Mouse (Mus musculus): ENCODE measurements around the gene Fam129a. TPM values are rescaled to one million over a fixed set of nuclear protein-coding genes. Genes with fewer than 3 reads are reported as not detected.
A peak's percentile ranks its signal among the peaks of the same experiment; 100 is the strongest.

Gene Fam129a
- 10 to 100 TPM; 37.7 to 39.9 TPM for total RNA-seq (2021)

DNA sequence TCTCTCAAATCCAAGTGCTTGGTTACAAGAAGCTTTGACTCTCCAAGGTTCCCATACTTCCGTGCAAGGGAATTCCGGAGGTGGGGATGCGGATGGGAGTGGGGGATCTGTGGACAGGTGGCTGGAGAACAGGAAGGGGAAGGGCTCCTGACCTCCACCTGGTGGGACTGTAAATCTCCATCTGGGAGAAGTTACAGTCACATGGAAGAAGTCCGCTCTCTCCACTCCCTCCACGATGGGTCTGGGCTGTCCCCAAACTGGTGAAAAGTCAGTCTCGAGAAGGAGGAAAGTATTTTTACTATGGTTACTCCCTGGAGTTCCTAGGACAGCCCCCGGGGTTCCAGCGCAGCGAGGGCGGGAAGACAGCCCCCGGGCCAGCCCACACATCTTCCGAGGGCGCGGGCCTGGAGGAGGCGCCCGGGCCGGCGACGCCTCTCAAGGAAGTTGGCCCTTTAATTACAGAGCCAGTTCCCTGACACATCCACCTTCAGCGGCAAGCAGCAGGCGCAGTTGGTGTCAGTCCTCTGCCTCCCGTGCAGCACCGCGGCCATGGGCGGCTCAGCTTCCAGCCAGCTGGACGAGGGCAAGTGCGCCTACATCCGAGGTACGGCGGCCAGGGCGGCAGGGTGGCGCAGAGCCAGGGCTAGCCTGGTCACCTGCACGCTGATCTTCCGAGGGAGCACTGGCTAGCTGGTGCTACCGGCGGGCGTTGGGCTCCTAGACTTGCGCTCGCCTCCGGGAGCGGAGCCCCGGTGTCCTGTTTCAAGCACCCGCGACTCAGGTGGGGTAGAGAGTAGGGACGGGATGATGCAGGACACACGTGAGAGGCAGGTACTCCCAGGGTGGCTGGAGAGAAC lies at the start of gene Fam129a:
TSS of gene Fam129a (plus strand) at position 206 of the 857 bp plus-strand sequence.
- peak; percentile 62 for DNase-seq

DNA sequence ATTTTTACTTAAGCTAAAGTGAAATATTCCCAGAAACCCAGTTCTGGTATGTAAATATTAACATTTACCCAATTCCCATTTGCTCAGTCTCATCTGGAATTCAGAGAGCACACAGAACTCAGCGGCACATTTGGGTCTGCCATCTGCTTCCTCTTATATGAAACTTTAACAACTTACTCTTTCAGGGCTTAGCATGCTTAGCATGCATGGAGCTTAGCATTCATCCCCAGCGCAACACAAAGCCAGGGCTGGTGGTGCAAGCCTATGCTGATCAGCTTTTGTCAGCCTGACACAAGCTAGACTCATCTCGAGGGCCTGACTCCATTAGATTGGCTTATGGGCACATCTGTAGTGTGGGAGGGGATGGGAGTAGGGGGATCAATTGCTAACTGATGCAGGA lies 44.3 kb upstream of the Fam129a start:
- DNase-seq, result no peak

DNA sequence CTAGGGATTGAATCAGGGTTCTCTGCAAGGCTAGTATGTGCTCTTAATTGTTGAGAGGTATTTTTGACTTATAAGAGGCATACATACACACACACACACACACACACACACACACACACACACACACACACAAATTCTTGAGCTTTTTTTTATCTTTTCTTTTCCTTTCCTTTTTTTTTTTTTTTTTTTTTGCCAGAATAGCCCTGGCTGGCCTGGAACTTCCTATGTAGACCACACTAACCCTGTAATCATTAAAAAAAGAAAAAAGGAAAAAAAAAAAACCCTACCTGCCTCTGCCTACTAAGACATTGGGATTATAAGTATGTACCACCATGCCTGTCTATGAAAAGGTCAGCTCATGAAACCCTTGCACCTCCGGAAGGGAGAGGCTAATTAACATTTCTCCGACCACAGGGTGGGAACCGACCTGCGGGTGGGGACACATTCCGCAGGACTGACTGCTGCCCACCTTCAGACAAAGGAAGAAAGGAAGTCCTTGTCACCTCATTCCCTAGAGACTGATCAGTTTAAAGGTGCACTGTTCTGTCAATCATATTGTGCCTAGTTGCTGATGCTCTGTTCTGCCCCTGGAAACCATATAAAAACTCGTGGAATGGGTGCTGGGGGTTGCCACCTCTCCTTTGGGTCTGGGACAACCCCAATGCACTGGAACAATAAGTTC lies 27.0 kb upstream of the Fam129a start:
- DNase-seq, result no peak

DNA sequence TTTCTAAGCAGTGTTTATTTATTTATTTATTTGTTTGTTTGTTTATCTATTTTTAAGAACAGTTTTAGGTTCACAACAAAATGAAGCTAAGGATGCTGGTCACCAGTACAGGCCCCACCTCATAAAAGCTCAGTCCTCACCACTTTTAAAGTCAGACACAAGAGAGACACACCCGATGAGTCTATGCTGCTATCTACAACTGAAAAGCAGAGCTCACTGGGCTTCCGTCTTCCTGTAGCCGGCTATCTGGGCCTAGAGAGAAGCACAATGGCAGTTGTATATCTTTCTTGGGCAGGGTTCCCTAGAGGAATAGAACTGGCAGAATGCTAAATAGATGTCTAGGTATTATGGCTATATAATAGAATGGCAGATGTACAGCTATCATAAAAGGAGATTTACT lies 26.4 kb upstream of the Fam129a start:
- no peak for DNase-seq

DNA sequence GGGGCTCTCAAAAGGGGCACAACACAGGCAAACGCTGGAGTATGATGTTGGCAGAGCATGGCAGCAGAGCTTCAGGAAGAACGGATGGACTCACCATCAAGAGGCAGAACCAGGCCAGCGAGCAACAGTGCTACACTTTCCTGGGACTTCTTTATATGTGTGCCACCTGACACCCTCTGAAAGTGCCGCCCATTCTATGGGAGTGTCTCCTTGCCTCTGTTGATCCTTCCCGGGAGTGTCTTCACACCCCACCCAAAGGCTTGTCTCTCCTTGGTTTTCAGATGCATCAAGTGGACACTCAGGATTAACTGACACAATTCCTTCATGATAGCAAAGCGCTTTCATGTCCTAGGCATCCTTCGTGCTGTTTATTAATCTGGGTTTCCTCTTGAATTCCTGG lies 25.4 kb upstream of the Fam129a start:
- DNase-seq, result no peak

DNA sequence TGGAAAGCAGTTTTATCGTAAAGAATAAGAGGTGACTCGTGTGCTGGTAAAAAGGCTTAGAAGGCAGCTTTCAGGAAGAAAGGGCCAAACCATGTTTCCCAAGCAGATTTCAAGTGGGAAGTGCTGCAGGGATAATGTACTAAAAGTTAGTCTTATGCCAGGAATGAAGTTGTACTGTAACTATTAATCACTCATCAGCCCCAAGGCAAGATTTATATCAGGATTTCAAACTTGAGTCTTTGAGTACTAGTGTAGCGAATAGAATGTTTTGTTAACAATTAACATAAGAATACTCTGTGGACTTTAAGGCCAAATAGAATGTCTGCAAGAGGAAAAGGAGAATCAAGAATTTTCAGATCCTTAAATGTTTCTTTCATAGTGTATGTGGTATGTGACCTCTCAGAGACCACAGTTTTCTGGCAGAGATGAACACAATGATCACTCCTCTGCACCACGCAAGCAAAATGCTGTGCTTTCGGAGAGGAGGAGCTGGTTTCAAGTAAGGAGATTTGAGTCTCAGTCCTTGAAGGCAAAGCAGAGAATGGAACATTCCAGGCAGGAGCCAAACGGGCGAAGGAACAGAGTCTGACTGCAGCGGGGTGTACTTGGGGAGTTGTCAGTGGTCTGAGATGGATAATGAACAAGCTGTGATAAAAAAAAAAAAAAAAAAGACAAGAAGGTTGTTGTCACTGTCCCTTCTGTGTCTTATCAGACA lies 21.9 kb upstream of the Fam129a start:
- DNase-seq, result peak; percentile 18

DNA sequence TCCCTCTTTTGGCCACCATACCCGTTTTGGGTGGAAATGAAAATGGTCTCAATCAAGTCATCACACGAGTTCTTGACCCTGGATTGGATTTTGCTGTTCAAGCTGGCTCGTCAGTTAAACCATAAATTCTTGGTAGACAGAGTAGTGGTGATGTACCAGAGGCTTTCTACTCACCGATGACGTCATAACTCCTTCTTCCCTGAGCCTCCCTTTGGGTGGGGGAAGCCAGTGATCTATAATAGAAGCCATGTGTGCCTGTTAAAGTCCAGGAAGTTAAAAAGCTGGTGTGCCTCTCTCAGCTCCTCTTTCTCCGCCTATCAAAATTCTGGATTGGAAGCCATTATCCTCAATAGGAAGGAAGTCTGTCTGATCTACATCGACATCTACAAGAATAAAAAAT lies 21.2 kb upstream of the Fam129a start:
- no peak for DNase-seq

DNA sequence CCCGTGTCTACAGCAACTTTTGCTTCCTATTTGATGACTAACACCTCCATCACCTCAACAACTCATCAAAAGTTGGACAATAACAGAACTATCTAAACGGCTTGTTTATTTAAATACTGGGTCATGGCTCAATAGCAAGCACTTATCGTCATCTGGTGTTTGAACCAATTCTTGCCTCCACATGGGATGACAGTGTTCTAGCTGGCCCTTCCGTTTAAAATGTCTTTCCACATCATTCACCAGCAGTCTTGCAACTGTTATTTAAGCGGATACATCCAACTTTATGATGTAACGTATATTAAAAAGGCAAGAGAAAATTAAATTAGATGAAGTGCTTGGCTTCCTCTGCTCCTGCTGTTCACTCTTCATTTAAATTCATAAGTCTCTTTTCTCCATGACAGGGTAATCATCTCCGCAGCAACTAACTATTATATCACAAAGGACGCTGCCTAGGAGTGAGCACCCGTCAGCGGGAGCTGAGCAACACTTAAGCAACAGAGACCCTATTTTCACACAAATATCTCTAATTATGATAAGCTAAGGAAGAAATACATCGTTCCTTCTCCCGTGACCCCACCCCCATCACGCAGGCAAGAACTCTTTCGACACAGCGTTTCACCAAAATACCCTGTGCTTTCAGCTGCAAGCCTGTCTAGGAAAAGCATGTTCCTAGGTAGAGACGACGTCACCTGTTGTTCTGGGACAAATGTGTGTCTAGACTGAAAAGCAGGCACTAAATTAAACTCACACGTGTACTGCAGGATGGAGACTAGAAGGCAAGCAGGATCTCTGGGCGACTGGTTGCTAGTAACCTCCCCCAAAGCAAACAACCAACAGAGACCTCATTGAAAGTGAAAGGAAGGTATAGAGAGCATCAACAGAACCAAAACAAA lies 20.2 kb upstream of the Fam129a start:
- no peak for DNase-seq

DNA sequence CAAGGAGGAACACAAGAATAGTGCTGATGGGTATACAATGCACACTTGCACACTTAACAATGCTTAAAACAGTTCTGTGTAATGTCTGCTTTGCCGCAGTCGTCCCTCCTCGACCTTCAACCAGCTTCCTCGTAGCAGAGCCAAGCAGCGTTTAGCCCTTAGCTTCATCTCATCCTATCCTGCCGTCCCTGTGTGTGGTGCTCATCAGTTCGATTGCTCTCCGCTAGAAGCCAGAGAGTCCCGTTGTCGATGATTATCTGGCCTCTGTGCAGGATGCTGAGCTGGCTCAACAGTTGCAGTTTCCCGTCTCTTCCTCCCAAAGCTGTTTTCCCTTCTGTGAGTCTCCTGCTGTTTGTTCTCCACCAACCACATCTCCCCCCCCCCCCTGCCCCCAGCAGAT lies 10.4 kb upstream of the Fam129a start:
- DNase-seq, result no peak

DNA sequence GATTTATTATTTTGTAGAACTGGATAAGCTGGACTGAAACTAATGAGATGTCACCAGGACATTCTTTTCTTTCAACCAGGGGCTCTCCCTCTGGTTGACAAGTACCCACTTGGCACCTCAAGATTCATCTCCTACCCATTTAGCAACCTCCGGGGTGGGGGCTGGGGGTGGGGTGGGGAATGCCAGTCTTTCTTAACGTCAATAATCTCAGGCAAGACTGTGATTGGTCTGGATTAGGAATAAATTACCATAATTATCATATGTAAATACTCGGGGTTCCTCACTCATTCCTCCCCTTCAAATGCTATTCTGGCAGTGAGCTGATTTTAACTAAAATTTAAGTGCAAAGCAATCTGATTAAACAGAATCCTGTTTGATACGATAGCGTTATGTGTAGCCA lies 7.6 kb upstream of the Fam129a start:
- no peak for DNase-seq

DNA sequence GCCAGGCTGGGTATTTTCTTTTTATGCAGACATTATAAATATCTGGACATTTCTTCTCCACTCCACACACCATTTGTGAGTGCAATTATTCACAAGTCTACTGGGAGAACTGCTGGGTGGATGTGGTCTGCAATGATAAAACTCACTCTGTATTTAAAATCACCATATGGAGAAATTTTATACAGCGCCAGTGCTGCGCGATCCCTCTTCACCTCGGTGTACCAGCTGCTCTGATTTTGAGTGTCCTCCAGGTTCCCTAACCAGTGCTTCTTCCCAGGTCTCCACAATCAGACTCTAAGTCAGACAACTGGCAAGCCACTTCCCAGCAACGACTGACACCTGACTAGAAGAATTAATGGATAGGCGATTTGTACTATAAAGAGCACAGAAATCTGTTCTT lies 7.1 kb upstream of the Fam129a start:
- DNase-seq, result no peak

DNA sequence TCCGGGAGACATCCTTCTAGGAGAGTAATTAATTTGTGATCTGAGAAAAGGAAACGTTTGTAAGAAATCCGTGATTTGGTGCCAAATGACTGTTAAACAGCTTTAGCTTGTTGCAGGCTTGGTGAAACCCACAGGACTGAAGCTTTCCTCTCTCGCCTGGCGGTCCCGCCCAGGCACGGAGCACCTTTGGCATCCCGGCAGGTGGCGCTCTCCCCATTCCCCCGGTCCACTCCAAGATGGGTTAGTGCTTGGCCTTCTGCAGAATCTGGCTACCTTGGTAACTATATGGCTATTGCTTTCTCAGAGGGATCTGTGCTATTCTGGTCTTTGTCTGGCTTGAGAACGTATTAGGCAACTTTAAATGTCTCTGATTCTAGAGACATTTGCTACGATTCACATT lies 6.6 kb upstream of the Fam129a start:
- peak; percentile 94 for DNase-seq

DNA sequence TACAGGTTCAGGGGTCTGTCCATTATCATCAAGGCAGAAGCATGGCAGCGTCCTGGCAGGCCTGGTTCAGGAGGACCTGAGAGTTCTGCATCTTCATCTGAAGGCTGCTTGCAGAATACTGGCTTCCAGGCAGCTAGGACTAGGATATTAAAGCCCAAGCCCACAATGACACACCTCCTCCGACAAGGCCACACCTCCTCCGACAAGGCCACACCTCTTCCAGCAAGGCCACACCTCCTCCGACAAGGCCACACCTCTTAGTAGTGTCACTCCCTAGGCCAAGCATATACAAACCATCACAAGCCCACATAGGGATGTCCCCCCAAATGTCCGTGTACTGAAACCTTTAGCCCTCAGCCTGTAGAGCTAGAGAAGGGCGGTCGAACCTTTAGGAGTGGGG lies 2.3 kb upstream of the Fam129a start:
- DNase-seq, result no peak

DNA sequence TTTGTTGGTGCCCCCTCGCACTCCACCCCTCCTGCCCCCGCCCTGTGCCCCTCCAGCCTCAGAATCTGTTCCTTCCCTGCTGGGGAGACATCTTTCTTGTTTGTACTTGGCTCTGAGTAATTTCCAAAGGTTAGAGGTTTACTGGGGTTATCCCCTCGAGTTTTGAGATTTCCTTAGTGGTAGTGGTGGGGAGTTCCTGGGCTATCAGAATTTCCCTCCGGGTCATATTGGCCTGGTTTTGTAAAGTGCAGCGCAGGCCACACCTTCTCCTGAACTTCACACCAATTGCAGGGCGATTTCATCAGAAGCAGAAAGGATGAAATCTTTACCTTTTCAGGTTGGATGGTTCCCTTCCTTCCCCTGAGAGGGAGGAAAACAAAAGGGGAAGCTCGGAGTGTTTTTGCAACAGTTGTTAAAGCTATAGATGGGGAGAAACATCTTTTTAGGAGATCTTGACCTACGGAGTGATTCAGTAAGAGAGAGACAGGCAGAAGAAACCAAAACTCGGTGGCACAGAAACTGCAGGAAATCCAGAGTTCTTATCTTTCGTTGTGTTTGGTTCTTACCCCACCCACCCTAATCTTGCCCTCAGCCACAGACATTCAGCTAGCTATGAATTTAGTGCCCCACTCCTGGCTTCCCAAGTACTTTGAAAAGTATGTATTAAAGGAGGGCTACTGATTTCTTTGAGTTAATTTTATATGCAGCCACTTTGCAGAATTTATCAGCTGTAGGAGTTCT lies 1.0 kb downstream of the Fam129a start:
- DNase-seq, result no peak

DNA sequence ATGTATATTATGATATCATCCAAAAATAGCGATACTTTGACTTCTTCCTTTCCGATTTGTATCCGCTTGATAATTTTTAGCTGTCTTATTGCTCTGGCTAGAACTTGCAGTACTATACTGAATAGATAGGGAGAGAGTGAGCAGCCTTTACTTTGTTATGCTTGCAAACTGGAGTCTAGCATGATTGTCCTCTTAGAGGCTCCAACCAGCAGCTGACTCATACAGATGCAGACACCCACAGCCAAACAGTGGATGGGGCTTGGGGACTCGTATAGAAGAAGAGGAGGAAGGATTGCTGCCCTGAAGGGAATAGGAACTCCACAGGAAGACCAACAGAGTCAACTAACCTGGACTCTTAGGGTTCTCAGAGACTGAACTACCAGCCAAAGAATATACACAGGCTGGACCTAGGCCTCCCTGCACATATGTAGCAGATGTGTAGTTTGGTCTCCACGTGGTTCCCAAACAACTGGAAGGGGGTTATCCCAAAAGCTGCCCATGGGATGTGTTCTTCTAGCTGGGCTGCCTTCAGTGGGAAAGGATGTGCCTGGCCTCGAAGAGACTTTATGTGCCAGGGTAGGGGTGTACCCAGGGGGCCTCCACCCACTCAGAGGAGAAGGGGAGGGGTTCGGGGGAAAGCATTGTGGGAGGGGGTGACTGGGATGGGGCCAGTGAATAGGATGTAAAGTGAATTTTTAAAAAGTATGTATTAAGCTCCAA lies 1.8 kb downstream of the Fam129a start:
- DNase-seq, result no peak

DNA sequence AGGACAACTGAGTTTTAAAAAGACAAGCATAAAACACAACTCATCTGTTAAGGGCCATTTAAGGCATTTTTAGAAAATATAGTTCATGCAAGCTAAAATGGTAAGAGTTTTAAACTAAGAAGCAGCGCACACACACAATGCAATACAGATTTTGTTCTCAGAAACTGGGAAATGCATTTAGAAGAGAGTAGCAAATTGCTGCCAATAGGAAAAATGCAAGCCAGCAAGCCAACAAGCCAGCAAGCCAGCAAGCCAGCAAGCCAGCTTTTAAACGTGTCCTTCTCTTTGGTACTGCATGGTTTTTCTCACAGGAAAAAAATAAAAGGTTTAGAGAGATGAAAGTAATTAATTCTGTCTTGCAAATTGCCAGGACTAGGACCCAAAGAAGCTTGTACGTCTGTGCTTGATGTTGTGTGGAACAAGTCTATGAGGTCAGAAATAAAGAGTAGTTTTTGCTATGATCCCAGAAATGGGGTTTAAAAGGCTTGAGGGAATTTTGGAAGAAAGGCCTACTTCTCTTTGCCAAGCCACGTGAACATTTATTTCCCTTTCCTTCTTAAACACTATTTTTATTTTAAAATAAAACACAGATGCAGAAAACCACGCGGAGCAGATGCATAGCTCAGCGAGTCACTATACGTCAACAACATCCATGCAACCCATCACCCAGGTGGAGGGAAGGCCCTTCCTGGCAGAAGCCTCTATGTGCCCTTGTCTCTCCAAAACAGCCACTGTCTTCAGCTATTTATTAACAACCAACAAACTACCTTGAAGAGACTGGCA lies 9.4 kb downstream of the Fam129a start:
- no peak for DNase-seq

DNA sequence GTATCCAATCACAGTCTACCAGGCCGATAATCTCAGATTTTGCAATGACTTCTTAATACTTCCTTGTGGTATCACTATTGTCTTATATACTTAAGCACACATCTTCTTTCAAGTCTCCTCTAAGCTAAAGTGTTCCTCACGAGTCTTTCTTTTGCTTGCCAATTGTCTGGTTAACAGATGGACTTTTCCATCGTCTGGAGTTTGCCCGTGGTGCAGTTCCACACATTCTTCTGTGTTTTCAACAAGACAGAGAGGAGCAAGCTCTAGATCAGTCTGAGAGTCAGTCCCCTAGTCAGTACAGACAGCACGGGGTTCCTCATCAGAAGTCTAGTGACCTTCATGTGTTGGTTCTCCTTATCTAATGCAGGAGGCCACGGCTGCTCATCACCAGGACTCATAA lies 10.5 kb downstream of the Fam129a start:
- no peak for DNase-seq

DNA sequence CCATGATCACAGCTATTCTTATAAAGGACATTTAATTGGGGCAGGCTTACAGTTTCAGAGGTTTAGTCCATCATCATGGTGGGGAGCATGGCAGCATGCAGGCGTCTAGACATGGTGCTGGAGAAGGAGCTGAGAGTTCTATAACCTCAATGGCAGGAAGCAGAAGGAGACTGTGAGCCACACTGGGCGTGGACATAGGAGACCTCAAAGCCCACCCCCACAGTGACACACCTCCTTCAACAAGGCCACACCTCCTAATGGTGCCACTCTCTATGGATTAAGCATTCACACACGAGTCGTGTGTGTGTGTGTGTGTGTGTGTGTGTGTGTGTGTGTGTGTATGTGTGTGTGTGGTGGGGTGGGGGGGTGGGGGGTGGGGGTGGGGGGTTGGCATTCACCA lies 11.0 kb downstream of the Fam129a start:
- no peak for DNase-seq

DNA sequence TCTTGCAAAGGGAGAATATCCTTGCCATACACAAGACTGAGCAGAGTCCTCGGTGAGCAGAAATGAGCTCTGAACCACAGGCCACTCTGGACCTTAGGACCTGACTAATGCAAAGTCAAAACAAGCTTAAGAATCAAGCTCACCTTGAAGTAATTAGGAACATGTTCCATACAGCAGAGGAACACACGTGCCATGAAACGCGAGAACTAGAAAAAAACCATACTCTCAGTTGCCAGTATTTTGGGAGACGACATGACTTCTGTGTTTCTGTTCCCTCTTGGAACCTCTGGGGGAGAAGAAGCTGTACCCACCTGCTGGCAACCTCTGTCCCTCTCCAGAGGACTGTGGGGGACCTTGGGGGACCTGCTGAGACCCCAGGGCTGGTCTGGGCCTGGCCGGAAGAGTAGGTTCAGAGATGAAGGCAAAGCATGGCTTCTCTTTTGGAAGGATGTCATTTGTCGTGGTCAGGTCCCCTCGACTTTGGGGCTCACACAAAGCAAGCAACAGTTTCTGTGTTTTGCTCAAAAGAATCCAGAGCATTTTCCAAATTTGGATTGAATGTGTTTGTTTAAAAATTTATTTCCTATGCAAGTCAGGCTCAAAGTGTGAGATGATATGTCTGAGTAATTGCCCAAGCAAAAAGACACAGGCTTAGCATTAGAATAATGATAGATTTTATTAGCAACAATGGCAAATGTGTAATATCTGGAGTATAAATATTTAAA lies 12.6 kb downstream of the Fam129a start:
- no peak for DNase-seq

DNA sequence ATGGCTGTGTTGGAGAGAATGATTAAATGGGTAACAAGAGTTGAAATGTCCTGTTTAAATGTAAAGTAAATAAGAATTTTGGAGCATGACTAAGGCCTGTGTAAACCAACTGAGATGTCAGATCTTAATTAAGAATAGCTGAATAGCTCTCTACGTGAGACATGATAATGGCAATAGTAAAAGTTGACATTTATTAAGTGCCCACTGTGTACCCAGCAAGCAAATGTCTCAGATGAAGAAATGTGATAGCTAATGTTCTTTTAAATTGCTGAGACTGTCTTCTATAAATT lies 13.1 kb downstream of the Fam129a start:
- no peak for DNase-seq

Measured in heart, postnatal 4 days (tissue).